Mouse (Mus musculus): ENCODE measurements around the gene Ascl4. TPM values are rescaled to one million over a fixed set of nuclear protein-coding genes. Genes with fewer than 3 reads are reported as not detected.

Gene Ascl4
- polyA plus RNA-seq, 1 experiment from 2014 or later: 0.24 TPM

GRCm38 (mm10) chr10:85992412-85992811, 64.9 kb downstream of the Ascl4 start:
- H3K4me3 ChIP-seq (ENCODE audit: low read depth, low read length): no peak overlapping the region
- no peaks in the 10 kb centered on the region for H3K9me3 ChIP-seq (replicated peaks; ENCODE audit: control insufficient read depth, low read length)
- H3K27me3 ChIP-seq (replicated peaks; ENCODE audit: control insufficient read depth, insufficient read depth, low read length): no peaks in the 10 kb centered on the region
- H3K4me2 ChIP-seq (ENCODE audit: low read length): no peak overlapping the region
- WGBS: 88% methylated on average over 4 of the region's 4 CpGs
- DNase-seq (ENCODE audit: low spot score) (no peak), ATAC-seq (no peak)
- no peaks in the 10 kb centered on the region for H3K4me1 ChIP-seq (ENCODE audit: control insufficient read depth, insufficient read depth, low read length)
- H3K27ac ChIP-seq (ENCODE audit: low read depth, low read length): no peak overlapping the region
- H3K9ac ChIP-seq (ENCODE audit: low read length): no peak overlapping the region
- no peaks in the 10 kb centered on the region for H3K36me3 ChIP-seq (ENCODE audit: control insufficient read depth, insufficient read depth, low read length)

GRCm38 (mm10) chr10:85993836-85994235, 66.4 kb downstream of the Ascl4 start:
- Histone ChIP-seq H3K9me3 (replicated peaks; ENCODE audit: control insufficient read depth, low read length) (no peaks in the 10 kb centered on the region), H3K27me3 (replicated peaks; ENCODE audit: control insufficient read depth, insufficient read depth, low read length) (no peaks in the 10 kb centered on the region)

GRCm38 (mm10) chr10:85994543-85995104, 67.1 kb downstream of the Ascl4 start:
- Histone ChIP-seq H3K36me3 (ENCODE audit: control insufficient read depth, insufficient read depth, low read length) (no peaks in the 10 kb centered on the region), H3K27ac (ENCODE audit: low read depth, low read length) (no peak overlapping the region), H3K9me3 (replicated peaks; ENCODE audit: control insufficient read depth, low read length) (no peaks in the 10 kb centered on the region), H3K27me3 (replicated peaks; ENCODE audit: control insufficient read depth, insufficient read depth, low read length) (no peaks in the 10 kb centered on the region), H3K4me2 (ENCODE audit: low read length) (no peak overlapping the region), H3K9ac (ENCODE audit: low read length) (no peak overlapping the region), H3K4me3 (ENCODE audit: low read depth, low read length) (no peak overlapping the region), H3K4me1 (ENCODE audit: control insufficient read depth, insufficient read depth, low read length) (no peaks in the 10 kb centered on the region)
- DNase-seq (ENCODE audit: low spot score) (no peak), ATAC-seq (no peak)
- WGBS: 89% methylated on average over 5 of the region's 5 CpGs

More at GRCm38 (mm10) chr10:85993836-85994235, 66.4 kb downstream of the Ascl4 start:
- Histone ChIP-seq H3K4me1 (ENCODE audit: control insufficient read depth, insufficient read depth, low read length) (no peaks in the 10 kb centered on the region), H3K36me3 (ENCODE audit: control insufficient read depth, insufficient read depth, low read length) (no peaks in the 10 kb centered on the region), H3K27ac (ENCODE audit: low read depth, low read length) (no peak overlapping the region), H3K4me3 (ENCODE audit: low read depth, low read length) (no peak overlapping the region), H3K9ac (ENCODE audit: low read length) (no peak overlapping the region), H3K4me2 (ENCODE audit: low read length) (no peak overlapping the region)
- no peak for ATAC-seq
- no peak for DNase-seq (ENCODE audit: low spot score)
- WGBS: 89% methylated on average over 9 of the region's 9 CpGs

Other genes with a start within 250 kb of the Ascl4 start
- 101 and 104 TPM in 2 replicates for gene Pwp1, start 98.2 kb upstream of the Ascl4 start, polyA plus RNA-seq (2014; fragmentation: Nextera tagmentation; extraction: Ambion mirVana)
- gene Prdm4, start 10.5 kb upstream of the Ascl4 start, polyA plus RNA-seq (2014; fragmentation: Nextera tagmentation; extraction: Ambion mirVana): 24.9 and 27.9 TPM in 2 replicates
- gene Rtcb, start 30.1 kb downstream of the Ascl4 start, polyA plus RNA-seq (2014; fragmentation: Nextera tagmentation; extraction: Ambion mirVana): 192 and 194 TPM in 2 replicates
- not detected in 2 replicates for gene Bpifc, start 84.2 kb downstream of the Ascl4 start, polyA plus RNA-seq (2014; fragmentation: Nextera tagmentation; extraction: Ambion mirVana)
- gene Fbxo7, start 94.3 kb downstream of the Ascl4 start, polyA plus RNA-seq (2014; fragmentation: Nextera tagmentation; extraction: Ambion mirVana): 15.8 and 17.1 TPM in 2 replicates

All from forebrain, embryonic 14.5 days (tissue).